Mouse (Mus musculus) small intestine, adult 2 months (tissue): ENCODE measurements around the gene Ang. TPM values are rescaled to one million over a fixed set of nuclear protein-coding genes. Genes with fewer than 3 reads are reported as not detected.
"Not testable (repeated sequence)": the region's sequence is repeated elsewhere in the genome, so short reads cannot be mapped to it uniquely, and the experiment has no call there.

Experiments used
- H3K27ac ChIP-seq: fragments of 200-500 bp; 2 replicates; pipeline ENCODE4 v1.5.1; 2012; ENCODE audit warnings: low read depth, low read length, control low read depth, inconsistent platforms; ENCODE audit not compliant: insufficient read depth
- H3K27me3 ChIP-seq: fragments of 200-500 bp; 2 replicates; pipeline ENCODE4 v1.6.1; 2012; ENCODE audit warnings: mild to moderate bottlenecking, moderate library complexity, low read length, inconsistent platforms; ENCODE audit not compliant: control insufficient read depth, insufficient read depth
- H3K36me3 ChIP-seq: fragments of 200-500 bp; 2 replicates; pipeline ENCODE4 v1.6.1; 2012; ENCODE audit warnings: mild to moderate bottlenecking, low read length, control low read depth, inconsistent platforms; ENCODE audit not compliant: control insufficient read depth, insufficient read depth
- H3K4me1 ChIP-seq: fragments of 200-500 bp; 2 replicates; pipeline ENCODE4 v1.6.1; 2012; ENCODE audit warnings: low read length, inconsistent platforms, mixed read lengths; ENCODE audit not compliant: control insufficient read depth, insufficient read depth, insufficient read length
- H3K4me3 ChIP-seq: fragments of 200-500 bp; 2 replicates; pipeline ENCODE4 v1.5.1; 2012; ENCODE audit warnings: low read depth, mild to moderate bottlenecking, control low read depth, inconsistent platforms, low read length, moderate library complexity
- CTCF ChIP-seq: fragments of 200-500 bp; IDR thresholded peaks from 2 replicates; pipeline ENCODE4 v1.5.1; 2012; ENCODE audit warnings: low read depth, mild to moderate bottlenecking, control low read depth, inconsistent platforms, low read length, moderate library complexity, mixed read lengths; ENCODE audit not compliant: insufficient replicate concordance, insufficient read length; ENCODE audit errors: extremely low read depth
- POLR2A ChIP-seq: fragments of 200-500 bp; IDR thresholded peaks from 2 replicates; pipeline ENCODE4 v1.6.1; 2012; ENCODE audit warnings: low read depth, mild to moderate bottlenecking, control low read depth, inconsistent platforms, low read length, moderate library complexity
- WGBS: fragments of 180-500 bp; shearing (Covaris S2); methylation state at CpG from one replicate; pipeline ENCODE4 v1.1.7; 2018; 5-methylcytosine and 5-hydroxymethylcytosine counted together
- polyA plus RNA-seq: library from polyadenylated mRNA; depleted of rRNA; stranded (reverse); fragments of >200 nt; gene quantifications from 2 replicates; pipeline ENCODE4 v1.2.3, GENCODE M21; 2012

Gene Ang
- polyA plus RNA-seq, 1 experiment: 27.1 TPM

DNA sequence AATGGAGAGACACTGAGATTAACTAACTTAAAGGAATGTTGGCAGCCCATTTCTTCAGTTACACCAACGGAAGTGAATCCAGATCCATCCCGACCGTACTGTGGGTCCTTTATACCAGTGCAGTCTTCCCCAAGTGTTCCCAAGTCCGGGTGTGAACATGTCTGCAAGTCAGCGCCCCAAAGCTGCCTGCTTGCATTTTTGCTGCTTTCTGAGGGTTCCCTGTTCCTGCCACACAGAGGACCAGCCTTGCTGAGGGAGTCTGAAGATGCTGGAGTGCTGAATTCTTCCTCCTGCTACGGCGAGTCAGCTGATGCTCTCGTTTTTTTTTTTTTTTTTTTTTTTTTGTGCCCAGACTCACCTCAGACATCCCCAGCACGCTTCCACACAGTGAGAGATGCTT is 4.0 kb downstream of the Ang start:
- Histone ChIP-seq H3K27me3 (no peaks in the 10 kb centered on the region), H3K4me1 (peaks cover 2% of the 10 kb centered on the region; the same call in 1 of the 2 replicates), H3K36me3 (no peaks in the 10 kb centered on the region), H3K27ac (no peak overlapping the region), H3K4me3 (no peak overlapping the region)
- TF ChIP-seq CTCF (no peak), POLR2A (no peak)
- 68% methylated on average over 9 of the region's 9 CpGs for WGBS

DNA sequence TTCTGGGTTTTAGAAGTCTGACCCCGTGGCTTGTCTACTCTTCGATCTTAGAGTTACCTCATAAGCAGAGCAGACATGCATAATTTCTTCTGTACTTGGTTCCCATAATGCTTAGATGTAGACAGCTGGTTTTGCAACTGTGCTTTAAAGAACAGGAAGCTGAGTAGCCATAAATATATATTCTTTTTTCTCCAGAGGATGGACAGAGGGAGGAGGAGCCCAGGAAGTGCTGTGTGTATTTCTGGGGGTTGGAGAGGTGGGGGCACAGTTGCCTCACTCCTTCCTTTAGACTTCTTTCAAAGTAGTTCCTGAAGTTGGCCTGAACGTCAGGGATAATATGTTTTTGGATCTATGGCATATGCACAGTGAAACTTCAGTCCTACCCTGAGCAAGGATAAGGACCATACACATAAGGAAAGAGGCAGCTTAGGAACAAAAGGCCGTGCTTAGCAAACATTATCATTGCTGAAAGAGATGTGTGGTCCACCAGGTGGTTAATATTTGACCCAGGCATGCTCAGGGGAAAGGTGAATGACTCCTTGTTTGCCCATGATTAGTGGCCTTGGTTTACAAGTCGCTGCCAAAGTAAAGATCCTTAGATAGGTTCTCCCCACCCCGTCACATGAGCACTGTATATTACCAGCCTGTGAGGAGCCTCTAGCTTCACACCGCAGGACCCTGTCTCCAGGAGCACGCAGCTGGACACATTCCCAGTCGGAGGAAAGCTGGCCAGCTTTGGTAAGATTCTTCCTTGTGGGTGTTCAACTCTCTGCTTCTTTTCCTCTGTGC is 5.0 kb downstream of the Ang start:
- H3K4me3 ChIP-seq: peak overlapping the region; percentile 28; the same call in 1 of the 2 replicates
- no peaks in the 10 kb centered on the region for H3K36me3 ChIP-seq
- 16% methylated on average over 9 of the region's 9 CpGs for WGBS
- no peak for TF ChIP-seq CTCF
- no peak; the same call in 1 of the 2 replicates for TF ChIP-seq POLR2A
- H3K27ac ChIP-seq: peak overlapping the region; percentile 83
- H3K4me1 ChIP-seq: peaks cover 2% of the 10 kb centered on the region; the same call in 1 of the 2 replicates
- H3K27me3 ChIP-seq: no peaks in the 10 kb centered on the region

DNA sequence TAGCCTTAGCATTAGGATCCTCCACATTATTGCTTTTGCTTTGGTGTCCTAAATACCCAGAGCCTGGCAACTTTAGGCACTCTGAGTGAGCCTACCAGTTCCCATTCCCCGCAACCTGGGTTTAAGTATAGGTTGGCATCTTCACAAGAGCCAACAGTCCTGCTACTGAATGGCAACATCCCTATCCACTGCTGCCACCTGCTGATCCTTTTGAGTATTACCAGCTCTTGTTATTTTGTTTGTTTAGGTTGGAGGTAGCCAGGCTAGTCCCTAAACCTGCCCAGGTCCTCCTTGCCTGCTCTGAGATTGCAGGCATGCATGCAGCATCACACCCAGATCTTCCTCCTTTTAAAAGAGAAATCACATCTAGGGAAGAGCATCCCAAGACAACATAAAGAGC is 7.3 kb downstream of the Ang start:
- not testable (repeated sequence) for H3K36me3 ChIP-seq, H3K27me3 ChIP-seq, H3K27ac ChIP-seq, H3K4me1 ChIP-seq, H3K4me3 ChIP-seq
- WGBS: 4% methylated on average over 1 of the region's 1 CpGs
- peak; percentile 55; the same call in 1 of the 2 replicates for TF ChIP-seq CTCF

DNA sequence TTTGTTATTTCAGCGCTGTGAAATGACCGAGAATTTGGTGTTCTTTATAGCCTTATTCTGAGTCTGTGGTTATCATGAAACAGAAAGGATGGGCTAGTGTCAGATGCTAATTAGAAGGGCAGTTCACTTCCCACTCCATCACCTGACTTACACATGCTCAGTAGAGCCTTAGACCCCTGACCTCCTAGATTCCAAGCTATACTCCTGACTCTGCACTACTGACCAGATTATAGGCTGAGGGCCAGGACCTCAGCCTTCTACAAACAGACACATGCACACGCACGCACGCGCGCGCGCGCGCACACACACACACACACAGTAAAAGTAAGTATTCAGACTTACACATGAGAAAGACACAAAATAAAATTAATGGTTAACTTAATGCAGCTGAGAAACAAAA is 8.0 kb downstream of the Ang start:
- WGBS: 93% methylated on average over 11 of the region's 11 CpGs
- H3K36me3 ChIP-seq: no peaks in the 10 kb centered on the region
- TF ChIP-seq CTCF: no peak
- no peak for TF ChIP-seq POLR2A

DNA sequence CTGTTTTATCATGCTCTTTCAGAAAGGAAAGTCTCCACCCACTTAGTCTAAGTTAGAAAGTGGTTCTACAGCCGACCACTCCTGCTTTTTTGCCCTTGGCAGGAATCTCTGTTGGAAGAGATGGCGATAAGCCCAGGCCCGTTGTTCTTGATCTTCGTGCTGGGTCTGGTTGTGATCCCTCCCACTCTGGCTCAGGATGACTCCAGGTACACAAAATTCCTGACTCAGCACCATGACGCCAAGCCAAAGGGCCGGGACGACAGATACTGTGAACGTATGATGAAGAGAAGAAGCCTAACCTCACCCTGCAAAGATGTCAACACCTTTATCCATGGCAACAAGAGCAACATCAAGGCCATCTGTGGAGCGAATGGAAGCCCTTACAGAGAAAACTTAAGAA is 10.3 kb downstream of the Ang start:
- no peak for TF ChIP-seq CTCF
- no peak for TF ChIP-seq POLR2A
- Histone ChIP-seq H3K4me3 (no peak overlapping the region), H3K27ac (no peak overlapping the region), H3K4me1 (no peaks in the 10 kb centered on the region), H3K27me3 (no peaks in the 10 kb centered on the region), H3K36me3 (peaks cover 10% of the 10 kb centered on the region)
- WGBS: 39% methylated on average over 9 of the region's 9 CpGs

More for the DNA sequence above, 8.0 kb downstream of the Ang start:
- Histone ChIP-seq H3K27me3 (no peaks in the 10 kb centered on the region), H3K27ac (no peak overlapping the region), H3K4me3 (no peak overlapping the region), H3K4me1 (peaks cover 2% of the 10 kb centered on the region; the same call in 1 of the 2 replicates)

DNA sequence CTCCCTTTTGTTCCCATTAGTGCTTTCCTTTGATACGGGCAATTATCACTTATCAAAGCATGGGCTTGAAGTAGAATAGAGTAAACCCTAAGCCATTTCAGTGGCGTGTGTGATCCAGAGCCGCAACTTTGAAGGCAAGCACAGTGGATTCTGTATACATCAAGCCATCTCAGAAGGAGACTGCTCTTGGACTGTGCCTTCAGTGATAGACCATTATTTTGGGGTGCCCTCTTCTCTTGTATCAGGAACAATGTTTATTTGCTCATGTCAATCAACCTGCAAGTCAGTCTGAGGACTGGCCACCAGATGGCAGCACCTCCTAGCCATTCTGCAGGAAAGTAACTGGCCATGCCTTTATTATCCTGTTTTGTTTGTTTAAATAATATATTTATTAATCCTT is 12.3 kb downstream of the Ang start:
- Histone ChIP-seq H3K27ac (no peak overlapping the region), H3K27me3 (no peaks in the 10 kb centered on the region), H3K4me1 (no peaks in the 10 kb centered on the region), H3K36me3 (peaks cover 10% of the 10 kb centered on the region), H3K4me3 (no peak overlapping the region)
- TF ChIP-seq POLR2A: no peak
- peak; percentile 78; the same call in 1 of the 2 replicates for TF ChIP-seq CTCF
- 68% methylated on average over 3 of the region's 3 CpGs for WGBS

DNA sequence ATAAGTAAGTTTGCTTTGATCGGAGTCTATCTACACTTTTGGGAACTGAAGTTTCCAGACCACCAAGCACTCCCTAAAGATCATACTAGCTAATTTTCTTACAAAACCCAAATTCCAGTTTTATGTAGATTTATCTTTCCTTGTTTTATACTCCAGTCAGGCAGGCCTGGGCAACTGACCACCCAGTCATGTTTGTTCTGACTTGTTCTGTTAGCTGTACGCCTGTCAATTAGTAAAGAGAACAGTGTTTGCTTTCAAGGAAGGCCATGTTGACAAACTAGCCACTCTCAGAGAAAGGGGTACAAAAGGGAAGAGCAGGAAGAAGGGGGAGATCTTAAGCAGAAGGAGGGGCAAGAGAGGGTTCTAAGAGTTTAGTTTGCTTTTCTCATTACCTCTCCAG is 13.4 kb downstream of the Ang start:
- Histone ChIP-seq H3K36me3 (peaks cover 10% of the 10 kb centered on the region), H3K27ac (no peak overlapping the region), H3K4me3 (no peak overlapping the region), H3K4me1 (no peaks in the 10 kb centered on the region), H3K27me3 (no peaks in the 10 kb centered on the region)
- TF ChIP-seq POLR2A (no peak), CTCF (no peak)
- 93% methylated on average over 2 of the region's 2 CpGs for WGBS

DNA sequence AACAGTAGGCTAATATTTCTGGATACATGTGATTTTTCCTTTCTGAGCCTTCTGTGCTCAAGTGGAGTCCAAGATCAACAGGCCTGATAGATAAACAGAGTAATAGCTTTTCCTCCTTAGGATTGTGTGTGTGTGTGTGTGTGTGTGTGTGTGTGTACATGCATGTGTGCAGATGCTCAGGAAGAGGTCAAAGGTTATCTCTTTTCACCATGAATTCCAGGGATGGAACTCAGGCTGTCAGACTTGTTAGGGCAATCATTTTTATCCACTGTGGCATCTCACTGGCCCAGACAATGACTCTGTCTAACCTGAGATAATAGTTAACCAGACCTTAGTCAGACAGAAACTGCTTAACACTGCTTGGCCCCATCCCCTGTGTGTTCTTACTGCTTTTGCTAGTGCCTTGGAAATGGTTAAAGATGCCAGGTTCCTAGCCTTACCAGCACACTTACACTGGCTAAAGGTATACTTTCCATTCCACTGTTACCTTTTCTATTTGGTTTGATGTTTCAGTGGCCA is 15.6 kb downstream of the Ang start:
- TF ChIP-seq CTCF (no peak), POLR2A (no peak)
- Histone ChIP-seq H3K36me3 (peaks cover 10% of the 10 kb centered on the region), H3K27me3 (no peaks in the 10 kb centered on the region), H3K4me3 (no peak overlapping the region), H3K27ac (peak overlapping the region; percentile 40; the same call in 1 of the 2 replicates), H3K4me1 (no peaks in the 10 kb centered on the region)
